Mouse (Mus musculus) left cerebral cortex, adult 18-20 months (tissue): ENCODE results near the gene Psmd3. TPM values are rescaled to one million over a fixed set of nuclear protein-coding genes. Genes with fewer than 3 reads are reported as not detected.

Source experiments
- DNase-seq, 2 experiments: peaks; one replicate each; pipeline ENCODE4 v3.0.0; 2021 to 2022; ENCODE audit warnings: low spot score in 2 of 2, mixed read lengths in 1 of 2
- total RNA-seq, 2 experiments: library from RNA; stranded (reverse); gene quantifications; 2 replicates each; pipeline ENCODE4 v1.2.3; 2021

Psmd3 gene
- total RNA-seq, 2 experiments from 2014 or later = 135 to 138 TPM

DNA sequence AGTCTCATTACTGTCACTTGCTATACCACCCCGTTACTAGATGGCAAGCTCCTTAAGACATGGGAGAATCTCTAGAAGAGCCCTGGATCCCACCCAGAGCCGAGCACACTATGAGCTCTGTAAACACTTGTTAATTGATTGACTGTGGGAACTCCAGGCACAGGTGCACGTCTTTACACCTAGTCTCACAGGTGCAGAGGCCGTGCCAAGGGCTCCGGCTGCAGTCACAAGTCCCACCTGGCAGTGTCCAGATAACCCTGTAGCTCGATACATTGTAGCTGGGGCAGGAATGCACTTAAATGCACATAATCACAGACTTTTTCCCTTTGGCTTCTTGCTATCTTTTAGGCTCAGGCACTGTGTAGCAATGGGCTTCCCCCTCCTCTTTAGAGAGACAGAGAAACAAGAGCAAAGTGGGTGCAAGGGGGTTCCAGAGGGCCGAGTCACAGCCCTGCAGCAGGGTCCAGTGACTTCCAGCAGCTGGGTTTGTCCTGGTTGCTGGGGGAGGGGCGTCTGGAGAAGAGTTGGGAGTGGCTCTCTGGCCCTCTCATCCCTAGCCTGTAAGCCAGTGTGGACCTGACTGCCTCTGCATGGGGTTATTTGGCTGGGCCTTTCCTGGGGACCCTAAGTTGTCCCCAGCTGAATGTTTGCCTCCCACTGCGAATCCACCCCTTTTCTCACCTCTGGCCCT is 61.4 kb downstream of the Psmd3 start:
- no peak for DNase-seq

DNA sequence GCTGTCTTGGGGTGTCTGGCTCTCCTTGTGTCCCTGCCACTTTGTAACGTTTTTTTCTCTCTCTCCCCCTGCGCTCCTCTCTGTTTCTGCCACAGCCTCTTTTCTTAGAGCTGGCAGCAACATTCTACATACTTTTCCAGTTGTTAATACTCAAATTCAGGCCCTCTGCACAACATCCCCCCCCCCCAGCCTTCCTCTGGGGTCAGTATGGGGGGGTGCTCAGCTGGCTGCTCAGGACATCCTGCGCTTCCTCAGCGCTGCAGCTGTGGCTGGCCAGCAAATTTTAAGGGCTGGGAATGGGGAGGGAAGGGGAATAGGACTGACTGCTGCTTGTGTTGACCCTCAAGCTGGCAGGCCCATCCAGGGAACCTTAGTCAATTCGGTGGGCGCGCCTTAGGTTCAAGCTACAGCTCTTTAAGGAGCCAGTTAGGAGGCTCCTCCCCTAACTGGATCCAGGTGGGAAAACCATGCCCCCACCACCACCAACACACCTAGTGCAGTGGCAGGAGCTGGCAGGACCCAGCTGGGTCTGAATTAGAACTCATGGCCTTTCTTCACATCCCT is 62.2 kb downstream of the Psmd3 start:
- DNase-seq = no peak

Other genes starting within 250 kb of the Psmd3 start
- gene Mien1, start 243.6 kb upstream of the Psmd3 start, total RNA-seq = 100 to 1,000 TPM; 104 to 110 TPM
- 1 to 10 TPM; 3.6 to 4.3 TPM for gene Grb7, start 236.2 kb upstream of the Psmd3 start, total RNA-seq
- gene Ikzf3, start 136.5 kb upstream of the Psmd3 start, total RNA-seq = under 1 TPM; 0.33 TPM
- gene Zpbp2, start 131.5 kb upstream of the Psmd3 start, total RNA-seq = not detected
- gene Ormdl3, start 95.2 kb upstream of the Psmd3 start, total RNA-seq = 10 to 100 TPM; 46.0 to 49.4 TPM
- gene Lrrc3c, start 84.3 kb upstream of the Psmd3 start, total RNA-seq = not detected
- 10 to 100 TPM; 11.7 to 12.1 TPM for gene Gm12355, start 56.9 kb upstream of the Psmd3 start, total RNA-seq
- not detected for gene Gsdma3, start 56.2 kb upstream of the Psmd3 start, total RNA-seq
- not detected for gene Gsdma2, start 35.8 kb upstream of the Psmd3 start, total RNA-seq
- under 1 TPM in 1 of 2 experiments, not detected in 1; 0.14 TPM for gene Gsdma, start 18.2 kb upstream of the Psmd3 start, total RNA-seq
- gene Csf3, start 18.7 kb downstream of the Psmd3 start, total RNA-seq = not detected
- gene Med24, start 46.9 kb downstream of the Psmd3 start, total RNA-seq = 100 to 1,000 TPM; 108 to 127 TPM
- 100 to 1,000 TPM; 708 to 832 TPM for gene Thra, start 58.1 kb downstream of the Psmd3 start, total RNA-seq
- gene Nr1d1, start 92.8 kb downstream of the Psmd3 start, total RNA-seq = 100 to 1,000 TPM in 1 of 2 experiments, 10 to 100 TPM in 1; 87.2 to 122 TPM
- 100 to 1,000 TPM; 182 to 185 TPM for gene Msl1, start 113.0 kb downstream of the Psmd3 start, total RNA-seq
- 10 to 100 TPM; 53.0 to 57.3 TPM for gene Casc3, start 122.4 kb downstream of the Psmd3 start, total RNA-seq
- gene Rapgefl1, start 154.2 kb downstream of the Psmd3 start, total RNA-seq = 100 to 1,000 TPM; 133 to 139 TPM
- 10 to 100 TPM; 73.3 to 75.5 TPM for gene Wipf2, start 181.1 kb downstream of the Psmd3 start, total RNA-seq
- gene Cdc6, start 225.2 kb downstream of the Psmd3 start, total RNA-seq = under 1 TPM; 0.33 to 0.45 TPM
- gene Rara, start 245.3 kb downstream of the Psmd3 start, total RNA-seq = 10 to 100 TPM; 14.4 to 14.9 TPM